Mouse (Mus musculus) neural tube, embryonic 15.5 days (tissue): ENCODE data around the gene Polrmt. TPM values are rescaled to one million over a fixed set of nuclear protein-coding genes. Genes with fewer than 3 reads are reported as not detected.
A peak's percentile ranks its signal among the peaks of the same experiment; 100 is the strongest.

Source experiments
- ATAC-seq: fragments of 200-750 bp; cut with Nextera tagmentation; 2 replicates; pipeline ENCODE4 v1.8.0; 2017; ENCODE audit warnings: mild to moderate bottlenecking, moderate TSS enrichment, moderate library complexity; ENCODE audit not compliant: low FRiP score
- H3K27ac ChIP-seq: fragments of 300-500 bp; sonication (generic); replicated peaks from 2 replicates; pipeline ENCODE4 v1.5.1; 2015; ENCODE audit warnings: mild to moderate bottlenecking, inconsistent platforms
- H3K27me3 ChIP-seq: fragments of 300-500 bp; sonication (generic); replicated peaks from 2 replicates; pipeline ENCODE4 v1.6.1; 2015; ENCODE audit warnings: inconsistent platforms
- H3K36me3 ChIP-seq: fragments of 300-500 bp; sonication (generic); 2 replicates; pipeline ENCODE4 v1.6.1; 2015; ENCODE audit warnings: inconsistent platforms
- H3K4me1 ChIP-seq: fragments of 300-500 bp; sonication (generic); 2 replicates; pipeline ENCODE4 v1.6.1; 2015; ENCODE audit warnings: inconsistent platforms
- H3K4me2 ChIP-seq: fragments of 300-500 bp; sonication (generic); 2 replicates; pipeline ENCODE4 v1.6.1; 2015; ENCODE audit warnings: inconsistent platforms, mild to moderate bottlenecking, moderate library complexity
- H3K4me3 ChIP-seq: fragments of 300-500 bp; sonication (generic); replicated peaks from 2 replicates; pipeline ENCODE4 v1.5.1; 2015; ENCODE audit warnings: mild to moderate bottlenecking, inconsistent platforms
- H3K9ac ChIP-seq: fragments of 300-500 bp; sonication (generic); replicated peaks from 2 replicates; pipeline ENCODE4 v1.6.1; 2015; ENCODE audit warnings: mild to moderate bottlenecking, inconsistent platforms
- H3K9me3 ChIP-seq: fragments of 300-500 bp; sonication (generic); replicated peaks from 2 replicates; pipeline ENCODE4 v1.6.1; 2016; ENCODE audit warnings: inconsistent platforms
- WGBS: fragments of 180-500 bp; shearing (Covaris S2); methylation state at CpG from one replicate; pipeline ENCODE4 v1.1.7; 2015; ENCODE audit warnings: mixed read lengths; 5-methylcytosine and 5-hydroxymethylcytosine counted together
- polyA plus RNA-seq: library from polyadenylated mRNA; unstranded; fragments of >200 nt; fragmentation: Nextera tagmentation; extraction: Ambion mirVana; gene quantifications from 2 replicates; pipeline ENCODE4 v1.2.1, GENCODE M21; 2015

The Polrmt gene
- polyA plus RNA-seq, 1 experiment from 2014 or later, result 43.4 TPM

GRCm38 (mm10) chr10:79783920-79784800 lies 37.8 kb upstream of the Polrmt start:
- Histone ChIP-seq H3K27me3 (peaks cover 17% of the 10 kb centered on the region), H3K36me3 (no peaks in the 10 kb centered on the region), H3K27ac (no peak overlapping the region), H3K4me1 (peaks cover 20% of the 10 kb centered on the region), H3K4me3 (no peak overlapping the region), H3K9ac (no peak overlapping the region), H3K9me3 (no peaks in the 10 kb centered on the region), H3K4me2 (no peak overlapping the region)
- WGBS, result 31% methylated on average over 27 of the region's 27 CpGs
- ATAC-seq, result no peak

- Histone ChIP-seq H3K9ac (no peak overlapping the region), H3K36me3 (no peaks in the 10 kb centered on the region), H3K9me3 (no peaks in the 10 kb centered on the region), H3K27ac (no peak overlapping the region), H3K4me2 (no peak overlapping the region), H3K4me1 (peaks cover 24% of the 10 kb centered on the region), H3K27me3 (peaks cover 28% of the 10 kb centered on the region), H3K4me3 (no peak overlapping the region)
- 76% methylated on average over 7 of the region's 7 CpGs for WGBS
- no peak for ATAC-seq
Measured at GRCm38 (mm10) chr10:79783050-79783449, 36.7 kb upstream of the Polrmt start.

- H3K27ac ChIP-seq, result no peak overlapping the region
- no peak for ATAC-seq
- no peak overlapping the region for H3K4me3 ChIP-seq
- no peaks in the 10 kb centered on the region for H3K36me3 ChIP-seq
- no peaks in the 10 kb centered on the region for H3K9me3 ChIP-seq
- 55% methylated on average over 5 of the region's 5 CpGs for WGBS
- H3K9ac ChIP-seq, result no peak overlapping the region
- H3K27me3 ChIP-seq, result peaks cover 39% of the 10 kb centered on the region
- H3K4me1 ChIP-seq, result peaks cover 35% of the 10 kb centered on the region
- no peak overlapping the region for H3K4me2 ChIP-seq
Measured at GRCm38 (mm10) chr10:79781956-79782355, 35.6 kb upstream of the Polrmt start.

DNA sequence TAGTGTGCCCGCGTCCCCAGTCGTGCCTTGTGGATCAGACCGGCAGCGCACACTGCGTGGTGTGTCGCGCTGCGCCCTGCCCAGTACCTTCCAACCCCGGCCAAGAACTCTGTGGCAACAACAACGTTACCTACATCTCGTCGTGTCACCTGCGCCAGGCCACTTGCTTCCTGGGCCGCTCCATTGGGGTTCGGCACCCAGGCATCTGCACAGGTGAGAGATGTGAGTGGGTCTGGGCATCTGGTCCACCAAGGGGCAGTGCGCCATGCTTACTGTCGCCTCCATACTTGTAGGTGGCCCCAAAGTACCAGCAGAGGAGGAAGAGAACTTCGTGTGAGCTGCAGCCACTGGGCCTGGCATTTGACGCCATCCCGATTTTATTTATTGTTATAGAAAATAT lies 34.8 kb upstream of the Polrmt start:
- Histone ChIP-seq H3K9me3 (no peaks in the 10 kb centered on the region), H3K4me1 (peaks cover 37% of the 10 kb centered on the region), H3K27me3 (peaks cover 46% of the 10 kb centered on the region), H3K4me2 (peak overlapping the region; percentile 90), H3K4me3 (peak overlapping the region; percentile 49), H3K27ac (no peak overlapping the region), H3K36me3 (no peaks in the 10 kb centered on the region), H3K9ac (no peak overlapping the region)
- peak; percentile 5; the same call in 1 of the 2 replicates for ATAC-seq
- 27% methylated on average over 21 of the region's 21 CpGs for WGBS

DNA sequence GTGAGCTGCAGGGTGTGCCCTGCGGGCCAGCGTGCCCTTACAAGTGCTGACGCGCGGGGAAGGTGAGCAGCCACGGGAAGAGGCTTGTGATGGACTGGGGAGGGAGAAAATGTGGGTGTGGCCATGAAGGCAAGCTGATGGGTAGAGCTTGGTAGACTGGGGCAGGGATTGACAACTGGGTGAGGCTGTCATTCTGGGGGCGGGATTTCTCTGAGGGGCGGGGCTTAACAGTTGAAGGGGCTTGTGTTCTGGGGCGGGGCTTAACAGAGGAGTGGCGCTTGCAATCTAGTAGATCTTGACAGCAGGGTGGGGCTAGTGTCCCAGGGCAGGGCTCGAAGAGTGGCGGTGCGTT lies 34.3 kb upstream of the Polrmt start:
- Histone ChIP-seq H3K9ac (peak overlapping the region; percentile 45), H3K4me1 (peaks cover 37% of the 10 kb centered on the region), H3K4me2 (peak overlapping the region; percentile 90), H3K36me3 (no peaks in the 10 kb centered on the region), H3K9me3 (no peaks in the 10 kb centered on the region), H3K27me3 (peaks cover 46% of the 10 kb centered on the region), H3K4me3 (peak overlapping the region; percentile 49), H3K27ac (0 out of 2 replicates have a peak overlapping the region, but pooled peaks have one; percentile 45)
- ATAC-seq, result no peak; the same call in 1 of the 2 replicates
- WGBS, result 0% methylated on average over 13 of the region's 13 CpGs

DNA sequence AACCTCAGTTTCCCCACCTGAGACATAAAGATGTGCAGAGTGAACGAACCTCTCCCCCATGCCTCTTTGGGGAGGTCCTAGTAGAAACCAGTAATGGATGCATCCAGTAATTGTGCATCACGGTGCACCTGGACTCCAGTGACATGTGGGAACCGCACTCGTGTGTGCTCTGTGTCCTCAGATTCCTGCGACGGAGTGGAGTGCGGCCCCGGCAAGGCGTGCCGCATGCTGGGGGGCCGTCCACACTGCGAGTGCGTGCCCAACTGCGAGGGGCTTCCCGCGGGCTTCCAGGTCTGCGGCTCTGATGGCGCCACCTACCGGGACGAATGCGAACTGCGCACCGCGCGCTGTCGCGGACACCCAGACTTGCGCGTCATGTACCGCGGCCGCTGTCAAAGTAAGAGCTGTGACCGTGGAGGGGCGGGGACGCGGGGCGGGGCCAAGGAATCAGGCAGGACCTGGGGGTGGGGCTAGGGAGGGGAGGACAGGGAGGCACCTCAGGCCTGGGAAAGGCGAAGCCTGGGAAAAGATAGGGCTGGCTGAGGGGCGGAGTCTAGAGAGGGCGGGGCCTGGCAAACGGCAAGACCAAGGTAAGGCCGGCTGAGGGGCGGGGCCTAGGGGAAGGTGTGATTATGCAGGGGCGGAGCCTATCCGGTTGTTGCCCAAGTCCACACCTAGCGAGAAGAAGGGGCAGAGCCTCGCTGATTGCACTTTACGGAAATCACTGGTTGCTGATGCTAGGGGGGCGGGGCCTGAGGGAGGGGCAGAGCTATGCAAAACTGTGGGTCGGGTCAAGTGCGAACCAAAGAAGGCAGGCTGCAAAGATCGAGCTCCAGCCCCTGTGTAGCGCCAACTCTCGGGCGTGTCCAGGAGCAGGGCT lies 33.6 kb upstream of the Polrmt start:
- peak overlapping the region; percentile 45 for H3K9ac ChIP-seq
- ATAC-seq, result peak; percentile 91
- whole genome bisulfite sequencing, result 2% methylated on average over 55 of the region's 55 CpGs
- no peaks in the 10 kb centered on the region for H3K9me3 ChIP-seq
- no peaks in the 10 kb centered on the region for H3K36me3 ChIP-seq
- peaks cover 45% of the 10 kb centered on the region for H3K27me3 ChIP-seq
- 0 out of 2 replicates have a peak overlapping the region, but pooled peaks have one; percentile 45 for H3K27ac ChIP-seq
- H3K4me3 ChIP-seq, result peak overlapping the region; percentile 49
- peak overlapping the region; percentile 90 for H3K4me2 ChIP-seq
- H3K4me1 ChIP-seq, result peaks cover 37% of the 10 kb centered on the region

DNA sequence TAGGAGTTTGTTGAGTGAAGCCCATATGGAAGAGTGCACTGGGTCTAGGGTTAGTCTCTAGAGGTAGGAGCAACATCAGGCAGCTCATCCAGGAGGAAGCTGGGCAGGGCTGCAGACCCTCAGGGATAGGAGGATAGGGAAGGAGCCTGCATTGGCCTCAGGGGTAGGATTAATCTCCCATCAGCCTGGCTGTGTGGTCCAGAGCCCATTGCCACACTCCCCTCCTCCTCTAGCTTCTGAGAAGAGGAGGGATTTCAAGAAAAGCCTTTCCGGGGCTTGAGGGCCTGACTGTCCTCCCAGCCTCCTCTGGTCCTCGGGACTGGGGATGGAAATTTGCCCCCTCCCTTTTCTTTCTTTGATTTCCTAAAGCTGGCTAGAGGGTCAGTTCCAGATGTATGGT lies 32.8 kb upstream of the Polrmt start:
- WGBS, result 19% methylated on average over 2 of the region's 2 CpGs
- H3K9me3 ChIP-seq, result no peaks in the 10 kb centered on the region
- ATAC-seq, result no peak
- H3K4me1 ChIP-seq, result peaks cover 36% of the 10 kb centered on the region
- H3K36me3 ChIP-seq, result no peaks in the 10 kb centered on the region
- H3K4me2 ChIP-seq, result peak overlapping the region; percentile 90; the same call in 1 of the 2 replicates
- no peak overlapping the region for H3K27ac ChIP-seq
- H3K4me3 ChIP-seq, result no peak overlapping the region
- H3K27me3 ChIP-seq, result peaks cover 41% of the 10 kb centered on the region
- no peak overlapping the region for H3K9ac ChIP-seq

DNA sequence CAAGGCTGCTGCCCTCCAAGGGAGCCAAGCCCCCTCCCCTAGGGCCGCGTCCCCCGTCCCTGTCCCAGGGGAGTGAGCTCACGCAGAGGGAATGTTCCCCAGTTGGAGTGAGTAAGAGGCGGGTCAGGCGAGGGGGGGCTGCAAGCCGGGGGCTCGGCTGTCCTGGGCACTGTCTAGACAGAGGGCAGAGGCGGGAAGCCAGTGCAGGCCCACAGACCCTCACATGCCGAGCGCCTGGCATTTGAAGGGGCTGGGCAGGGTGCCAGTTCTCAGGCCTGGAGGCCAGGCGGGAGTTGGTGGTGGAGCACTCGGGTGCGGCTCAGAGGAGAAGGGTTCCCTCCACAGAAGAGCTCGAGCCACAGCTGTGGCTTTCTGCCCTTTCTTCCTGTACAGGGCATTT lies 31.6 kb upstream of the Polrmt start:
- no peaks in the 10 kb centered on the region for H3K9me3 ChIP-seq
- H3K36me3 ChIP-seq, result no peaks in the 10 kb centered on the region
- H3K27me3 ChIP-seq, result peaks cover 41% of the 10 kb centered on the region
- ATAC-seq, result no peak
- no peak overlapping the region for H3K27ac ChIP-seq
- H3K4me3 ChIP-seq, result no peak overlapping the region
- peaks cover 34% of the 10 kb centered on the region for H3K4me1 ChIP-seq
- 7% methylated on average over 15 of the region's 15 CpGs for WGBS
- no peak overlapping the region for H3K4me2 ChIP-seq
- no peak overlapping the region for H3K9ac ChIP-seq

- Histone ChIP-seq H3K4me1 (peaks cover 34% of the 10 kb centered on the region), H3K4me3 (peak within 1 kb of the TSS; percentile 30), H3K9me3 (no peaks in the 10 kb centered on the region), H3K27ac (no peak within 1 kb of the TSS), H3K9ac (peak within 1 kb of the TSS; percentile 20), H3K36me3 (no peaks in the 10 kb centered on the region), H3K4me2 (peak within 1 kb of the TSS; percentile 54), H3K27me3 (peaks cover 41% of the 10 kb centered on the region)
- under 1% methylated on average over 38 of the region's 39 CpGs for WGBS
- ATAC-seq, result no peak
Measured at GRCm38 (mm10) chr10:79777103-79777531, 30.7 kb upstream of the Polrmt start, which contains the start of gene Fstl3. Gene Fstl3, plus strand, starts transcription at chr10:79777272.

GRCm38 (mm10) chr10:79774486-79775279 lies 28.3 kb upstream of the Polrmt start:
- ATAC-seq, result no peak
- Histone ChIP-seq H3K4me2 (no peak overlapping the region), H3K9ac (no peak overlapping the region), H3K27ac (no peak overlapping the region), H3K4me3 (no peak overlapping the region), H3K4me1 (peaks cover 18% of the 10 kb centered on the region), H3K36me3 (no peaks in the 10 kb centered on the region), H3K27me3 (peaks cover 36% of the 10 kb centered on the region), H3K9me3 (no peaks in the 10 kb centered on the region)
- 68% methylated on average over 5 of the region's 5 CpGs for WGBS

GRCm38 (mm10) chr10:79773208-79773607 lies 26.8 kb upstream of the Polrmt start:
- H3K36me3 ChIP-seq, result no peaks in the 10 kb centered on the region
- no peaks in the 10 kb centered on the region for H3K9me3 ChIP-seq
- no peak overlapping the region for H3K4me2 ChIP-seq
- no peak for ATAC-seq
- no peak overlapping the region for H3K27ac ChIP-seq
- no peak overlapping the region for H3K4me3 ChIP-seq
- no peak overlapping the region for H3K9ac ChIP-seq
- H3K4me1 ChIP-seq, result peaks cover 20% of the 10 kb centered on the region
- peaks cover 23% of the 10 kb centered on the region for H3K27me3 ChIP-seq
- WGBS, result 92% methylated on average over 2 of the region's 2 CpGs
